Mouse (Mus musculus) G1E (cell line): ENCODE results near the gene Elp5. TPM values are rescaled to one million over a fixed set of nuclear protein-coding genes. Genes with fewer than 3 reads are reported as not detected.

Experiments
- ATAC-seq: 2 replicates; pipeline ENCODE4 v1.8.0; 2016; ENCODE audit warnings: mild to moderate bottlenecking; ENCODE audit not compliant: insufficient number of reproducible peaks, poor library complexity, low FRiP score, severe bottlenecking; ENCODE audit errors: extremely low read depth
- DNase-seq: peaks from one replicate; pipeline ENCODE4 v3.0.0; 2012; ENCODE audit warnings: low spot score
- H3K27me3 ChIP-seq: 2 replicates; pipeline ENCODE4 v1.6.1; 2012; ENCODE audit warnings: mild to moderate bottlenecking, low read length, inconsistent platforms; ENCODE audit not compliant: insufficient read depth
- H3K36me3 ChIP-seq: replicated peaks from 2 replicates; pipeline ENCODE3; 2012; ENCODE audit warnings: mild to moderate bottlenecking, inconsistent platforms
- H3K4me1 ChIP-seq: 2 replicates; pipeline ENCODE4 v1.6.1; 2012; ENCODE audit warnings: low read depth, low read length, inconsistent platforms, mixed read lengths; ENCODE audit not compliant: insufficient read depth
- H3K4me3 ChIP-seq: 2 replicates; pipeline ENCODE4 v1.5.1; 2012; ENCODE audit warnings: low read depth, mild to moderate bottlenecking, inconsistent platforms, low read length, moderate library complexity, mixed read lengths
- H3K9me3 ChIP-seq: replicated peaks from 2 replicates; pipeline ENCODE4 v1.6.1; 2012; ENCODE audit warnings: inconsistent platforms
- CTCF ChIP-seq: IDR thresholded peaks from 2 replicates; pipeline ENCODE4 v1.5.1; 2012; ENCODE audit warnings: low read depth, low read length, inconsistent platforms, mixed read lengths
- GATA1 ChIP-seq: IDR thresholded peaks from 2 replicates; pipeline ENCODE4 v1.6.1; 2012; ENCODE audit warnings: borderline replicate concordance, low read length, inconsistent platforms, mixed read lengths
- GATA2 ChIP-seq: IDR thresholded peaks from 2 replicates; pipeline ENCODE4 v1.6.1; 2012; ENCODE audit warnings: low read depth, low read length, inconsistent platforms, borderline replicate concordance
- POLR2AphosphoS5 ChIP-seq: IDR thresholded peaks from 2 replicates; pipeline ENCODE4 v1.6.1; 2012; ENCODE audit warnings: low read depth, low read length, inconsistent platforms; ENCODE audit not compliant: insufficient replicate concordance
- TAL1 ChIP-seq: conservative IDR thresholded peaks from 2 replicates; pipeline ENCODE4 v1.6.1; 2012; ENCODE audit warnings: low read depth, low read length, inconsistent platforms, mixed read lengths
- polyA plus RNA-seq: library from polyadenylated mRNA; stranded (reverse); fragments of >175 nt; gene quantifications from 2 replicates; pipeline ENCODE4 v1.2.3, GENCODE M21; 2012
- total RNA-seq, 2 experiments: library from RNA; stranded (forward) in 1 of 2; stranded (reverse) in 1 of 2; fragments of 200-1000 nt in 1 of 2; fragments of >200 nt in 1 of 2; fragmentation: Nextera tagmentation in 1 of 2; gene quantifications; 2 replicates each; pipeline ENCODE4 v1.2.3; 2014 to 2017

Elp5 gene
- total RNA-seq (2014; fragmentation: Nextera tagmentation) (54.5 and 72.7 TPM in 2 replicates), total RNA-seq (2017) (69.9 and 84.5 TPM in 2 replicates), polyA plus RNA-seq (10.3 and 10.4 TPM in 2 replicates)

GRCm38 (mm10) chr11:69982225-69982624, at the start of gene Elp5:
Gene Elp5, minus strand, starts transcription at chr11:69982517.
- Histone ChIP-seq H3K4me1 (peaks cover 34% of the 10 kb centered on the region), H3K9me3 (no peaks in the 10 kb centered on the region), H3K4me3 (peak within 1 kb of the TSS; percentile 79), H3K36me3 (peaks cover 62% of the 10 kb centered on the region), H3K27me3 (no peaks in the 10 kb centered on the region)
- no peak for DNase-seq
- TF ChIP-seq GATA1 (no peak), GATA2 (no peak), TAL1 (no peak), CTCF (no peak), POLR2AphosphoS5 (no peak)
- no peak for ATAC-seq

DNA sequence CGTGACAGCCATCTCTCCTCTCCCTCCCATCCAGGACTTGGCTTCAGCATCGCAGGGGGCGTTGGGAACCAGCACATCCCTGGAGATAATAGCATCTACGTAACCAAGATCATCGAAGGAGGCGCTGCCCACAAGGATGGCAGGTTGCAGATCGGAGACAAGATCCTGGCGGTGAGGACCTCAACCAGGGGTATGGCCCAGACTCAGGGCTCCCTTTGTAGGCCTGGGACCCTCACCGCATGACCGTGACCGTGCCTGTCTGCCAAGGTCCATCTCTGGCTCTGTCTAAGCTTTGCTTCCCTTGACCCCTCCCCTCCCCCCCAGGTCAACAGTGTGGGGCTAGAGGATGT, 49.0 kb upstream of the Elp5 start:
- no peak for ATAC-seq

GRCm38 (mm10) chr11:70030651-70031320, 48.5 kb upstream of the Elp5 start:
- no peaks in the 10 kb centered on the region for H3K9me3 ChIP-seq
- DNase-seq: no peak
- H3K4me3 ChIP-seq: no peak overlapping the region
- peaks cover 32% of the 10 kb centered on the region for H3K4me1 ChIP-seq
- peaks cover 42% of the 10 kb centered on the region for H3K27me3 ChIP-seq
- peaks cover 13% of the 10 kb centered on the region for H3K36me3 ChIP-seq
- no peak for ATAC-seq
- TF ChIP-seq GATA2 (no peak), TAL1 (no peak), POLR2AphosphoS5 (no peak), CTCF (no peak), GATA1 (no peak)

More for the DNA sequence above, 49.0 kb upstream of the Elp5 start:
- Histone ChIP-seq H3K9me3 (no peaks in the 10 kb centered on the region), H3K4me3 (no peak overlapping the region), H3K36me3 (peaks cover 13% of the 10 kb centered on the region), H3K27me3 (peaks cover 37% of the 10 kb centered on the region), H3K4me1 (peaks cover 32% of the 10 kb centered on the region)
- TF ChIP-seq TAL1: no peak
- no peak for TF ChIP-seq GATA1
- TF ChIP-seq POLR2AphosphoS5: no peak
- no peak for TF ChIP-seq GATA2
- DNase-seq: no peak

DNA sequence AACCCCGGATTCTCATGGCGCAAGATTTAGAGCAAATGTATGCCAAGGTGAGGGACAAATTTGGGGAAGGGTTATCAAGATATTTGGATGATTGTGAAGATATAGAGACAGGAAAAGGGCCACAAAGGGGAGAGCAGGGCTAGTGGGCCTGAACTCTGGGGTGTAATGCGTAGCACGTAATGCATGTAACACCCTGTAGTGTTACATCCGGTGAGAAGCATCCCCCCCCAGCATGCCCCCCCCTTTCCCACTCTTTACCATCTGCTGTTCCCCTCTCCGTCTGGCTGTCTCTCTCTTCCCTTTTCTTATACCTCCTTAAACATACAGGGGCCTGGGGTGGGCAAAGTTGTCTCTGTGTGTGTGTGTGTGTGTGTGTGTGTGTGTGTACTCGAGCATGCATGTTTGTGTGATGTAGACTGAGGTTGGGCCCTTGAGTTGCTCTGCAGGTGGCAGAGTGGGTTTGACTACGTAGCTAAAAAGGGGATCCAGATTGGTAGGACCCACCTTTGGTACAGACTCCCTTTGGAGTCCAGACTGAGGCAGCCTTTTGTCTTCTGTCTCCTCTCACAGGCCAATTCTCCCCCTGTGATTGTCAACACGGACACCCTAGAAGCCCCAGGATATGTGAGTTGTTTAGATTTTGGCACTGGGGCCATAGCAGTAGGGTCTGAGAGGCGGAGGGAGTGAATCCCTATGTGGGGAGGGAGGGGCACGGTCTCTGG, 47.7 kb upstream of the Elp5 start:
- ATAC-seq: no peak
- peaks cover 32% of the 10 kb centered on the region for H3K4me1 ChIP-seq
- TF ChIP-seq GATA1 (no peak), POLR2AphosphoS5 (no peak), TAL1 (no peak), GATA2 (no peak), CTCF (no peak)

DNA sequence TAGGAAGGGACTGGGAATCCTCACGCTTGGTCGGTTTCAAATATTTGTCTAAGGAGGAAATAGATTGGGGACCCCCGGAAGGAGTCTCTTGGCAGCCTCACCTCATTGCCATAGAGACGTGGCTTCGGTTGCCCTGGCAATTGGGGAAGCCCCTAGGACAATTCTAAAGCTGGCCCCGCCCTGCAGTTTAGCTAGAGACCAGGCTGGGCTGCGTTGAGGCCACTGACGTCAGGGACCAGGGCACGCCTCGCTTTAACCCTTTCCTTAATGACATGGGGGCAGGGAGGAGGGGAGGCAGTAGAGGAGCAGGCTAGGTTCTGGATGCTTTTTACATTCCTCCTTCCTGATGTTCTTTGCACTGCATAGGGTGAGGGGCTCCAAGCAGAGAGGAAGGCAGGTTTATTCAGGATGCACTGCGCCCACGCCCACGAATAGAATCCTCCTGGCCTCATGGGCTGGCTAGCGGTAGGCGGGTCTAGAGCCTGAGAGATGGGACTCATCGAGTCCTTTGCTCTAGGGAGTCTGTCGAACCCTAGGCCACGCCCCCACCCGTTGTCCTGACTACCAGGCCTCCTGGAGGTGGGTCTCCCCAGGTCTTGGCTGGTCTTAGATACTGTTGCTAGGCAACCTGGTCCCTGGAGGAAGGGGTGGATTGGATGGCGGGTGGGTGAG, 46.9 kb upstream of the Elp5 start:
- TF ChIP-seq GATA1 (no peak), POLR2AphosphoS5 (no peak), GATA2 (no peak), CTCF (no peak), TAL1 (no peak)
- ATAC-seq (no peak), DNase-seq (no peak)
- H3K9me3 ChIP-seq: no peaks in the 10 kb centered on the region
- H3K27me3 ChIP-seq: peaks cover 57% of the 10 kb centered on the region
- H3K36me3 ChIP-seq: peaks cover 13% of the 10 kb centered on the region
- no peak overlapping the region for H3K4me3 ChIP-seq
- H3K4me1 ChIP-seq: peaks cover 32% of the 10 kb centered on the region

More for the DNA sequence above, 47.7 kb upstream of the Elp5 start:
- no peak for DNase-seq
- Histone ChIP-seq H3K36me3 (peaks cover 13% of the 10 kb centered on the region), H3K9me3 (no peaks in the 10 kb centered on the region), H3K27me3 (peaks cover 50% of the 10 kb centered on the region), H3K4me3 (no peak overlapping the region)

DNA sequence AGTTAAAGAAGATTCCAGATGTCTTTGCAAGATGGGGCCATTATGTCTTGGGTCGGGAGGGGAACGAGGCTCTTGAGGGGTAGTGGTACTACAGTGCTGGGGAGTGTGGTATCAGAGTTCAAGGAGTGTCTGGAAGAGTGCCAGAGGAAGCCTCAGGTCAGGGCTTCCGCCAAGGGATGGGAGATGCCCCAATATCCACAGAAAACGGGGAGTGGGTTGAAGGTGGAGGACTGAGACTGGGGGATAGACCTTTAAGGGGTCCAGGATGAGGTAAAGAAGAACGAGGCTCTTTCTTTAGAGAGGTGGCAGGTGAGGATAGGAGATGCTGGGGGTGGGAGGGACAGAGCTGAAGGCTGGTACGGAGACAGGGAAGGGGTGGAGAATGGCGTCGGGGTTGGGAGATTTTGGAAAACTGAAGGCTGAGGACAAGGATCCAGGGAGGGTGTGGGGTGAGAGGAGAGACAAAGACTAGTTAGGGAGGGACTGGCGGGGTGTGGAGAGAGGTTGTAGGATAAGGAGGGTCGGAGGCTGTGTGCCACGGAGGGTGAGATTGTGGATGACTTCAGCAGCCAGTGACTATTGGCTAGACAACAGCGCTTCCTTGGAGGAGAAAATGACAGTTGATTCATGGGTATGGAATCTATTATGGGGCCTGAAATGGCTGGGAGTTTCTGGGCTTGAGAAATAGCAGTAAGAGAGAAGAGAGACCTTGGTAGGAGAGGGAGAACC, 46.2 kb upstream of the Elp5 start:
- no peak overlapping the region for H3K4me3 ChIP-seq
- no peak for ATAC-seq
- no peak for DNase-seq
- H3K9me3 ChIP-seq: no peaks in the 10 kb centered on the region
- peaks cover 13% of the 10 kb centered on the region for H3K36me3 ChIP-seq
- H3K27me3 ChIP-seq: peaks cover 64% of the 10 kb centered on the region
- no peak for TF ChIP-seq CTCF
- no peak for TF ChIP-seq GATA2
- TF ChIP-seq POLR2AphosphoS5: no peak
- TF ChIP-seq GATA1: no peak
- no peak for TF ChIP-seq TAL1
- H3K4me1 ChIP-seq: peaks cover 34% of the 10 kb centered on the region
